Mouse (Mus musculus): ENCODE results near the gene Glis1. TPM values are rescaled to one million over a fixed set of nuclear protein-coding genes. Genes with fewer than 3 reads are reported as not detected.

Gene Glis1
- polyA plus RNA-seq, 1 experiment = 0.21 TPM

- H3K4me3 ChIP-seq (replicated peaks) = no peak overlapping the region
- no peaks in the 10 kb centered on the region for H3K27me3 ChIP-seq (ENCODE audit: control insufficient read depth)
- H3K4me1 ChIP-seq (ENCODE audit: control insufficient read depth) = no peaks in the 10 kb centered on the region
- no peaks in the 10 kb centered on the region for H3K36me3 ChIP-seq (ENCODE audit: control insufficient read depth)
- H3K9me3 ChIP-seq (ENCODE audit: control insufficient read depth, low read length) = no peaks in the 10 kb centered on the region
- no peak for TF ChIP-seq GATA1 (IDR thresholded peaks at IDR 0.05; ENCODE audit: low read length)
- TF ChIP-seq TAL1 (IDR thresholded peaks at IDR 0.05; ENCODE audit: low read length) = no peak
These were observed 84.4 kb downstream of the Glis1 start for GRCm38 (mm10) chr4:107518766-107519165.

GRCm38 (mm10) chr4:107520071-107520470 is 85.7 kb downstream of the Glis1 start:
- Histone ChIP-seq H3K9me3 (ENCODE audit: control insufficient read depth, low read length) (no peaks in the 10 kb centered on the region), H3K4me1 (ENCODE audit: control insufficient read depth) (no peaks in the 10 kb centered on the region), H3K4me3 (replicated peaks) (no peak overlapping the region), H3K36me3 (ENCODE audit: control insufficient read depth) (no peaks in the 10 kb centered on the region), H3K27me3 (ENCODE audit: control insufficient read depth) (no peaks in the 10 kb centered on the region)
- TF ChIP-seq GATA1 (IDR thresholded peaks at IDR 0.05; ENCODE audit: low read length) (no peak), TAL1 (IDR thresholded peaks at IDR 0.05; ENCODE audit: low read length) (no peak)

GRCm38 (mm10) chr4:107520816-107521215 is 86.4 kb downstream of the Glis1 start:
- Histone ChIP-seq H3K36me3 (ENCODE audit: control insufficient read depth) (no peaks in the 10 kb centered on the region), H3K4me1 (ENCODE audit: control insufficient read depth) (no peaks in the 10 kb centered on the region), H3K9me3 (ENCODE audit: control insufficient read depth, low read length) (no peaks in the 10 kb centered on the region), H3K27me3 (ENCODE audit: control insufficient read depth) (no peaks in the 10 kb centered on the region), H3K4me3 (replicated peaks) (no peak overlapping the region)
- TF ChIP-seq GATA1 (IDR thresholded peaks at IDR 0.05; ENCODE audit: low read length) = no peak
- TF ChIP-seq TAL1 (IDR thresholded peaks at IDR 0.05; ENCODE audit: low read length) = no peak

GRCm38 (mm10) chr4:107523607-107524151 is 89.3 kb downstream of the Glis1 start:
- no peaks in the 10 kb centered on the region for H3K4me1 ChIP-seq (ENCODE audit: control insufficient read depth)
- no peaks in the 10 kb centered on the region for H3K36me3 ChIP-seq (ENCODE audit: control insufficient read depth)
- H3K4me3 ChIP-seq (replicated peaks) = no peak overlapping the region
- no peak for TF ChIP-seq TAL1 (IDR thresholded peaks at IDR 0.05; ENCODE audit: low read length)
- no peak for TF ChIP-seq GATA1 (IDR thresholded peaks at IDR 0.05; ENCODE audit: low read length)
- no peaks in the 10 kb centered on the region for H3K9me3 ChIP-seq (ENCODE audit: control insufficient read depth, low read length)
- H3K27me3 ChIP-seq (ENCODE audit: control insufficient read depth) = no peaks in the 10 kb centered on the region

- Histone ChIP-seq H3K4me1 (ENCODE audit: control insufficient read depth) (no peaks in the 10 kb centered on the region), H3K9me3 (ENCODE audit: control insufficient read depth, low read length) (peaks cover 3% of the 10 kb centered on the region; the same call in 1 of the 2 replicates), H3K4me3 (replicated peaks) (no peak overlapping the region), H3K27me3 (ENCODE audit: control insufficient read depth) (no peaks in the 10 kb centered on the region), H3K36me3 (ENCODE audit: control insufficient read depth) (no peaks in the 10 kb centered on the region)
- no peak for TF ChIP-seq GATA1 (IDR thresholded peaks at IDR 0.05; ENCODE audit: low read length)
- TF ChIP-seq TAL1 (IDR thresholded peaks at IDR 0.05; ENCODE audit: low read length) = no peak
These were observed 100.7 kb downstream of the Glis1 start for GRCm38 (mm10) chr4:107535126-107535525.

GRCm38 (mm10) chr4:107538116-107538515 is 103.7 kb downstream of the Glis1 start:
- Histone ChIP-seq H3K36me3 (ENCODE audit: control insufficient read depth) (no peaks in the 10 kb centered on the region), H3K9me3 (ENCODE audit: control insufficient read depth, low read length) (peaks cover under 1% of the 10 kb centered on the region; the same call in 1 of the 2 replicates), H3K27me3 (ENCODE audit: control insufficient read depth) (no peaks in the 10 kb centered on the region)

GRCm38 (mm10) chr4:107538561-107538960 is 104.2 kb downstream of the Glis1 start:
- Histone ChIP-seq H3K36me3 (ENCODE audit: control insufficient read depth) (no peaks in the 10 kb centered on the region), H3K27me3 (ENCODE audit: control insufficient read depth) (no peaks in the 10 kb centered on the region)
- TF ChIP-seq TAL1 (IDR thresholded peaks at IDR 0.05; ENCODE audit: low read length) (no peak), GATA1 (IDR thresholded peaks at IDR 0.05; ENCODE audit: low read length) (no peak)

More at GRCm38 (mm10) chr4:107538116-107538515, 103.7 kb downstream of the Glis1 start:
- H3K4me3 ChIP-seq (replicated peaks) = no peak overlapping the region
- no peaks in the 10 kb centered on the region for H3K4me1 ChIP-seq (ENCODE audit: control insufficient read depth)
- no peak for TF ChIP-seq TAL1 (IDR thresholded peaks at IDR 0.05; ENCODE audit: low read length)
- no peak for TF ChIP-seq GATA1 (IDR thresholded peaks at IDR 0.05; ENCODE audit: low read length)

GRCm38 (mm10) chr4:107539021-107539420 is 104.6 kb downstream of the Glis1 start:
- TF ChIP-seq GATA1 (IDR thresholded peaks at IDR 0.05; ENCODE audit: low read length) = no peak
- TF ChIP-seq TAL1 (IDR thresholded peaks at IDR 0.05; ENCODE audit: low read length) = no peak
- no peak overlapping the region for H3K4me3 ChIP-seq (replicated peaks)
- no peaks in the 10 kb centered on the region for H3K27me3 ChIP-seq (ENCODE audit: control insufficient read depth)

More at GRCm38 (mm10) chr4:107538561-107538960, 104.2 kb downstream of the Glis1 start:
- Histone ChIP-seq H3K4me3 (replicated peaks) (no peak overlapping the region), H3K4me1 (ENCODE audit: control insufficient read depth) (no peaks in the 10 kb centered on the region), H3K9me3 (ENCODE audit: control insufficient read depth, low read length) (no peaks in the 10 kb centered on the region; the same call in 1 of the 2 replicates)

GRCm38 (mm10) chr4:107541821-107542220 is 107.4 kb downstream of the Glis1 start:
- H3K4me1 ChIP-seq (ENCODE audit: control insufficient read depth) = no peaks in the 10 kb centered on the region
- H3K27me3 ChIP-seq (ENCODE audit: control insufficient read depth) = no peaks in the 10 kb centered on the region
- no peaks in the 10 kb centered on the region for H3K36me3 ChIP-seq (ENCODE audit: control insufficient read depth)
- H3K4me3 ChIP-seq (replicated peaks) = no peak overlapping the region
- TF ChIP-seq GATA1 (IDR thresholded peaks at IDR 0.05; ENCODE audit: low read length) = no peak
- TF ChIP-seq TAL1 (IDR thresholded peaks at IDR 0.05; ENCODE audit: low read length) = no peak
- H3K9me3 ChIP-seq (ENCODE audit: control insufficient read depth, low read length) = no peaks in the 10 kb centered on the region

More at GRCm38 (mm10) chr4:107539021-107539420, 104.6 kb downstream of the Glis1 start:
- no peaks in the 10 kb centered on the region for H3K36me3 ChIP-seq (ENCODE audit: control insufficient read depth)
- H3K4me1 ChIP-seq (ENCODE audit: control insufficient read depth) = no peaks in the 10 kb centered on the region
- no peaks in the 10 kb centered on the region for H3K9me3 ChIP-seq (ENCODE audit: control insufficient read depth, low read length)

GRCm38 (mm10) chr4:107544843-107545242 is 110.5 kb downstream of the Glis1 start:
- H3K4me1 ChIP-seq (ENCODE audit: control insufficient read depth) = no peaks in the 10 kb centered on the region
- H3K36me3 ChIP-seq (ENCODE audit: control insufficient read depth) = no peaks in the 10 kb centered on the region
- H3K9me3 ChIP-seq (ENCODE audit: control insufficient read depth, low read length) = no peaks in the 10 kb centered on the region
- no peaks in the 10 kb centered on the region for H3K27me3 ChIP-seq (ENCODE audit: control insufficient read depth)
- H3K4me3 ChIP-seq (replicated peaks) = no peak overlapping the region
- TF ChIP-seq GATA1 (IDR thresholded peaks at IDR 0.05; ENCODE audit: low read length) (no peak), TAL1 (IDR thresholded peaks at IDR 0.05; ENCODE audit: low read length) (no peak)

Measured in erythroblast, embryonic 14.5 days (primary cell).